Mouse (Mus musculus): Measurements from ENCODE around the gene Rfx1.

The Rfx1 gene

DNA sequence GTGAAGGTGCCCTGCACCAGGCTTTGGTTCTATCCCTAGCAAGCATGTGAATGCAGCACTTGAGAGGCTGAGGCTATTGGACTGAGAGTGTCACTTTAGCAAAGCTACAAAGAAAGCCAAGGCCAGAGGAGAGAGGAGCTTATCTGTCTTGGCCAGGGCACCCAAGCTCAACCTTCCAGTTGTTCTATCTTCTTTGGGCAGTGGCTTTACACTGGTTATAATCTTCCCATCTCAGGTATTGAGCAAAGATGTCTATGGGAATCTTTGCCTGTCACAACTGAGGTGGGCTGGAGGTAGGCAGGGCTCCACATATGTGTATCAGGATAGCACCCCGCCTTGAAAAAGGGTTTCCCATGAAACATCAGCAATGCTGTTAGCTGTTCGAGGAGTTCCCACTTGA, 6.4 kb upstream of the Rfx1 start:
- DNase-seq (ENCODE audit: low spot score in 2 of 2), result no peak

DNA sequence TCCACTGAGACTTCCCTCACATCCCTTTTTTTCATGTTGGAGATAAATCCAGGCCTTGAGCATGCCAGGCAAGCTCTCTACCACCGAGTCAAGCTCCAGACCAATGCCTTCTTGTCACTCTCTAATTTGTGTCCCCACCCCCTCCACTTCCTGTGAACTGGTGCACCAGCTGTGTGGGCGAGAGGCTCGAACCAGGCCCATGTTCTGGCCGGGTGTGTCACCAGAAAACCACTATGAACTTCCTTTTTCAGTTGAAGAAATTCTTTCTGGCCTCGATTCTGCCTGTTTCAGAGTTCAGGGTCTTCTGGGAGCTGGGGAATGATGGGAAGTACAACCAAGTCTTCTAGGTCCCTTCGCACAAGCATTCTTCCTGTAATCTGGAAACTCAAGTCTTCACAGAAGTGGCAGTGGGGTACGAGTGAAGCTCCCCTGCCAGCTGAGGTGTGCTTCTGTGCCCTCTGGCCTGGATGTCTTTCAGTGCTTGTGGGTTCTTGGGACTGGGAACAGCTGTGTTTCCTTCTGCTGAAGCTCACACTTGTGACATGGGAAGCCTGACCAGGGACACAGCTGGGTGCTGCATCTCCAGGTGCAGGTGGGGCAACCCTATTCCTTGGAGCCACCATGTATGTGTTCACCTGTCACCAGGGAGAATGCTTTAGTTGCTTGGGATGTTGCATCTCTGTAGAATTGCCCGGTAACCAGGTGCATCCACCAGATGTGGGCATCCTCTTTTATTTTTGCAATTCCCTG, 2.6 kb upstream of the Rfx1 start:
- DNase-seq (ENCODE audit: low spot score in 2 of 2), result no peak

DNA sequence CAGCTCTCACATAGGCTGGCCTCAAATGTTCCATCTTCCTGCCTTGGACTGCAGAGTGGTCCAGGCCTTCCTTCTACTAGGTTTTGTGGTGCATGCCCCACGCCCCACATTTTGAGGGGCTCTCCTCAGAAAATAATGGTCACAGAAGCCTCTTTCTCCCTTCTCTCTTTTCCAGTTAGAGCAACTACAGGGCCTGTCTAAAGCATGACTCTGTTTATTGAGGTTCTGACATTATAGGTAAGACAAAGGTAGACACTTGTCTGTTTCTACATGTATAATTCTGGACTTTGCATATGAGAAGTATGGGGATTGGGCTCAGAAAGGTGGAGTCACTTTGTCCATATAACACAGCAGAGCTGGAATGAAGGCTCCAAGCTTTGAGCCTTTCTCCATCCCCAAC, 1.6 kb upstream of the Rfx1 start, which contains the start of gene Gm10643:
Gm10643 (minus strand) TSS at position 101 of the 400 bp plus-strand sequence.
- no peak for DNase-seq (ENCODE audit: low spot score in 2 of 2)

DNA sequence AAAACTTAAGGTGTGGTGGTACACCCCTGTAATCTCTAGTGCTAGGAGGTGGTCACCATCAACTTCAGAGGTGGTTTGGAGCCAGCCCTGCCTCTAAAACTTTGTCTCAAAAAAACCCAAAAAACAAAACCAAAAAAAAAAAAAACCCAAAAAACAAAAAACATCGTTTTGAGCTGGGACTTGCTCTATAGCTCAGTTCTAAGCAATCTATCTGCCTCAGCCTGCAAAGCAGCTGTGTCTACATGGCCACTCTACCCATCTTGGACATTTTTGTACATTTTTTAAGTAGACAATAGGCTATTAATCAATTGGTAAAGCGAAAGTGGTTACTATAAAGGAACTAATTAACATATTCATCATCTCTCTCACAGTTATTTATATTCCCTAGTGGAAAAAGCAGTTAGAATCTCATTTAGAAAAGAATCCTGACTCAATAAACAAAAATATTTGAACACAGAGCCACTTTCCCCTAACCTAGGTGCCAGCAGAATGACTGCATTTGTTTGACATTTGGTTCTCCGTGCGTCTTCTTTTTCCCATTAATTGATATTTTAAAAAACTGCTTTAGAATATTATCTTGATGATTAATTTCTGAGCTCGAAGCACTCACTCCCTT, 1.1 kb upstream of the Rfx1 start:
- no peak for DNase-seq (ENCODE audit: low spot score in 2 of 2)

DNA sequence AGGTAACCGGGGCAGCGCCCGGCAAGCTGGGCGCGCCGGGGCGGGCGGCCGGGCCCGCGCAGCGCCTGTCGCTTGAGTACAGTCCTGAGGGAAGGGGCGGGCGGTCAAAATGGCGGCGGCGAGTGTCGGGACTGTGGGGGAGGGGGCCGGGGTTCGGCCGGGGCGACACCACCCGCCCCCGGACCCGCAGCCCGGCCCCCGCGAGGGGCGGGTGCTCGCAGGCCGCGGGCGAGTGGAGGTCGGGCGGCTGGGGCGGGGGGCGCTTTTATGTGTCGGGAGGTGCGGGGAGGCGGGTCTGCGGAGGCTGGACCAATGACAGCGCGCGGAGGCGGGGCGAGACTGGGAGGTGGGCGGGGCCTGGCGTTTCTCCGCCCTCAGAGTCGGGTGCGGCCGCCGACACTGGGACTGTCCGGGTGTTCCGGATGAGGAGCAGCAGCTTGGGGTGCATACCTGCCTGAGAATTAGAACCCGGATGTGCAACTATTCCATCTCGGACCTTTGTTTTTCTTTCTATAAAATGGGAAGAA, 476 bp downstream of the Rfx1 start:
- DNase-seq (ENCODE audit: low spot score in 2 of 2), result peak; percentile 94 to 95

DNA sequence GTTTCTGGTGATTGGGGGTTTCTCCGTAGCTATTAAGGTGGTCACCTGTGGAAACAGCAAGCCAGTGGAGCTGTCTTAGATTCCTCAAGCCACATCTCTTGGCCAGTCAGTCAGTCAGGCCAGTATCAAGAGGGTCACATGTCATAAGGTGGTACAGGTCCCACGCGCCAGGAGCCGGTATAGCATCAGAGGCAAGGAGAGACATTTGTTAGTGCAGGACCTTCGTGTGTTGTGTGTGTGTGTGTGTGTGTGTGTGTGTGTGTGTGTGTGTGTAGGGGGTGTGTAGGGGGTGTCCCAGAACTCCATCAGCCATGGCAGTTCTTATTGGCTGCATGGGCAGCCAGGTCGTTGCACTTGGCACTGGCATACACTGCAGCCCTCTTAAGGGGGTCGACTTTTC, 1.3 kb downstream of the Rfx1 start:
- no peak for DNase-seq (ENCODE audit: low spot score in 2 of 2)

DNA sequence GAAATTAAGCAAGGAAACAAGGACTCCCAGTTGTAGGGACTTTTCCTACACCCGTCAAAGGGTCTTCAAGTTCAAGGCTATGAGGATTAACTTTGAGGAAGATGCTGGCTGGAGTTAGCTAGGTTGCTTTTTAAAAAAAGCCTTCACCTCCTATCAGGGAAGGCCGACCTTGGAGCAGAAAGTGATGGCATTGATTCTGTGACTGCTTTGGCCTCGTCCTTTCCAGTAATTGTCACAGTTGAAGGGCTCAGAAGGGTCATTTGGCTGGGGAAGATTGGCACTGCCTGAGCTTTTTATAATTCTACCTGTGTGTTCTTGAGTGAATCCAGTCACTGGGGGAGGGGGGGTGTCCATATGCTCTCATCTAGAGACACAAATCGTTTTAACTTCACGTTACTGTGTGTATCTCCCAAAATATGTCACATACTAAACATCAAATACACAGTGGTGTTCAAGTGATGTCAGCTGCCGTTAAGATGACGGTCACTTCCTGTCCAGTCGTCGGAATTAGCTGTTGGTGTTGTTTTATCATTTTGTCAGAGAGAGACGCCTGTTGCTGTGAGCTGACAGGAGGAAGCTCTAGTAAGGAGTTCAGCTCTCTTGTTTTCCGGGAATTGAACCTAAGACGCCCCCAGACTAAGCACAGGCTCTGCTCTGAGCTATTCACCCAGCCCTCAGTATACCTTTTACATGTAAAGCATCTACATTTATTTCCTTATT, 1.8 kb downstream of the Rfx1 start:
- DNase-seq (ENCODE audit: low spot score in 2 of 2), result no peak

DNA sequence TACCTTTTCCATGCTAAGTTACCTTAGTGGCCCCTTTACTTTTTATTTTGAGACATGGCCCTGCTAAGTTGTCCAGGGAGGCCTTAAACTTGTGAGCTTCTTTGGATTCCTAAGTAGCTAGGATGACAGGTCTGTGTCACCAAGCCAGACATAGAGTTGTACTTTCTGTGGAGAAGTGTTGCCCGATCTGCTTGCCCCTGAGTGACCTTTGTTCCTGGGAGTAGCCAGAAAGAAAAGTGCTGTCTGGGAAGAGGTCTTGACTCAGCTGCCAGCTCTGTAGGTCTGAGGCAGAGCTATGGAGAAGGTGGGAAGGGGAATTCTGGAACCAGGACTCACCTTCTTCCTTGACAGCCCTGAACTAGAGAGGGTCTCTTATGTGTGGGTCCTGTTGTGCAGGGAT, 2.5 kb downstream of the Rfx1 start:
- no peak for DNase-seq (ENCODE audit: low spot score in 2 of 2)

DNA sequence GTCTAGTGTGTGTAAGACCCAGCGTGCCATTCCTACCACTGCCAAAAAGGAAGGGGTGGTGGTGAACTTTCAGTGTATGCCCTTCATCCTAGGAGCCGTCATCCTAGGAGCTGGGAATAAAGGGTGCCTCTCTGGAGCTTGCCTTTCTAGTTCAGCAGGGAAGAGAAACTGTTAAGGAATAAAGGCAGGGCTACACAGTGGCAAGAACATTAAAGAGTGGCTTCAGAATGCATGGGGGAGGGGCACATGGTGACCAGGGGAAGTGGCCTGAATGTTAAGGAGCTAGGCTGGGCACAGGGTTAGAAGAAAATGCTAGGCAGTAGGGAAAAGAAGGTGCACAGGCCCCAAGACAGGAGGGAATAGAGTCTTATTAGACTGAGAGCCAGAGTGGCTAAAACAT, 3.1 kb downstream of the Rfx1 start:
- DNase-seq (ENCODE audit: low spot score in 2 of 2), result no peak

DNA sequence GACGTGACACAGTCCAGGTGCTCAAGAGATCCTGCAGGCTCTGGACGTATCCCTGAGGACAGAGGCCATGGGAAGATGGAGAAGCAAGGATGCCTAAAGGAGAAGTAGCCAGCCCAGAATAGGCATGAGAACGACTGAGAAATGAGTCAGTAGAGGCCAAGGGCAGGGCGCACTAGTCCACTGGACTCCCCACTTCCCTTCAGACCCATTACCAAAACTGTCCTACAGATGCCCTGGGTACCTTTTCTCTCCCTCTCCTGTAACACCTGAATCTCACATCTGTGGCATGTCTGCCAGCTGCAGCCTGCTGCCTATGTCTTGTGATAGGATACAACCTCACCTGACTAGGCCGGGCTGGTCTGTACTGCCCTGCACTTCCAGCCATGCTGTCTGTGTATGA, 3.6 kb downstream of the Rfx1 start:
- no peak for DNase-seq (ENCODE audit: low spot score in 2 of 2)

DNA sequence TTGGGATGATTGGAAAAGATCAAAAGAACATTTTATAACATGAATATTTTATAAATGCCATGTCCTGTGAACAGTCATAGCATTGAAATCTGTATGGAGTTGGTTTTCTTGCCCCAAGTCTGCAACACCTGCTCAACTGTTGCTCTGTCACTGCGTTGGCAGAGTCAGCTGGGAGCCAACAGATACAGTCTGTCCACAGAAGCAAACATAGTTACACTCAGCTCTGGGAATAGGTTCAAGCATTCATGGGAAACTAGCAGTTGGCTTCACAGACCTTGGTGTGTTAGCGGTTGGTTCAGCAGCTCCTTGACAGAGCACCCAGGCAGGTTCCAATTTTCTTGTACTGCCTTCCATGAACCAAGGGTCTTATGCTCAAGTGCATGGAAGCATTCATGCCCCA, 4.0 kb downstream of the Rfx1 start:
- peak; percentile 43 to 80 for DNase-seq (ENCODE audit: low spot score in 2 of 2)

DNA sequence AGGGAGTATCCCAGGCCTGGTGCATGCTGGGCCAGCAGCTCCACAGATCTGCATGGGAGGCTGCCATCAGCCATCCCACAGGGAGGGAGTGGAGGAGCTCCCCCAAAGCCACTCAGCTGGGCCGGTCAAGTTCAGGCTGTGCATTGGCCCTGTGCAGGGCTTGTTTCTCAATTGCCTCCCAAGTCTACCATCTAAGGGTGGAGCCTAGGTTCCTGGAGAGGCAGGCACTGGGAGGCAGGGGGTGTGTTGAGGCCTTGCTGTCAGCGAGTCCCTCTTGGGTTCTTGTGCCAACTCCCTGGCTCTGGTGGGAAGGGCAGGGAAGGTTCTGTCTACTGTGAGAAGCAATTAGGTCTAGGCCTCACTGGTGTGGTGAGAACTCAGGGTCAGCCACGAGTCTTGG, 5.3 kb downstream of the Rfx1 start:
- DNase-seq (ENCODE audit: low spot score in 2 of 2), result no peak

DNA sequence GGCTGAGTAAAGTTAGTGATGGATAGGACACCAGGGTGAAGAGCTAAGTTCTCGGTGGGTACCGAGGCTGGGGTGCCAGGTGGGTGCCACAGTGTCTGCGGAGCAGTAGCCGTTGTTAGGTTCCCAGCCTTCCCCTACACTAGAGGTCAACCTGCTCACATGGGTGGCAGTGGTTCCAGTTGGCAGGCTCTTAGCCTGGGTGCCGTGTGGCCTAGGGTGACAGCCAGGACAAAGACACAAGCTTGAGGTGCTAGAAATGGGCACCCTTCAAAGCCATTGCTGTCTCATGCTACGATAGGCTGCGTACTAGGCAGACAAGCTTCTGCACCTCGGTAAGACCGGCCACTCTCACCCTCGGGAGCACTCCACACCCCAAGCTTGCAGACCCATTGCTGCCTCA, 5.7 kb downstream of the Rfx1 start:
- no peak for DNase-seq (ENCODE audit: low spot score in 2 of 2)

DNA sequence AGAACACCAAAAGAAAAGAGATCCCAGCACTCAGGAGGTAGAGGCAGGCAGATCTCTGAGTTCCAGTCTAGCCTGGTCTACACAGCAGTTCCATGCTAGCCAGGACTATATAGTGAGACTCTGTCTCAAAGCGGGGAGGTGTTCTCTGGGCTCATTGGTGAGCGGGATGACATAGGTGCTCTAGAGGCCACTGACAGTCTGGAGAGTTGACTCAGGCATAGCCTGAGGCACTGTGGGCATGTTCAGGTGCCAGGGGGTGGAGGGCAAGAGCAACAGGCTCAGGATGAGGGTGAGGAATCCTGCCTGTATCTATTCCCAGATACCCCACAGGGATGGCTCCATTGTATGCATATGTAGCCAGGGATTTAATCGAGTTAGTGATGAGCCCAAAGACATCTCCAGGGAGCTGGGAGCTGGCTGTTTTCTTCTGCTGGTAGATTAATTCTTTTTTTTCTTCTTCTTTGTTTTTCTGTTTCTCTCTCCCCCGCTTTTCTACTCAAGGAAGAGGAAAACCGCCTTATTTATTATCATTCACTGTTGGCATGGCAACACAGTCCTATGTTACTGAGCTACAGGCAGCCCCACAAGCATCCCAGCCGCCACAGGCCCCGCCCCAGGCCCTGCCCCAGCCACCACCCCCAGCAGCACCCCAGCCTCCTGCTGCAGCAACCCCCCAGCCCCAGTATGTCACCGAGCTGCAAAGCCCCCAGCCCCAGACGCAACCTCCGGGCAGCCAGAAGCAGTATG, 6.8 kb downstream of the Rfx1 start:
- no peak for DNase-seq (ENCODE audit: low spot score in 2 of 2)

DNA sequence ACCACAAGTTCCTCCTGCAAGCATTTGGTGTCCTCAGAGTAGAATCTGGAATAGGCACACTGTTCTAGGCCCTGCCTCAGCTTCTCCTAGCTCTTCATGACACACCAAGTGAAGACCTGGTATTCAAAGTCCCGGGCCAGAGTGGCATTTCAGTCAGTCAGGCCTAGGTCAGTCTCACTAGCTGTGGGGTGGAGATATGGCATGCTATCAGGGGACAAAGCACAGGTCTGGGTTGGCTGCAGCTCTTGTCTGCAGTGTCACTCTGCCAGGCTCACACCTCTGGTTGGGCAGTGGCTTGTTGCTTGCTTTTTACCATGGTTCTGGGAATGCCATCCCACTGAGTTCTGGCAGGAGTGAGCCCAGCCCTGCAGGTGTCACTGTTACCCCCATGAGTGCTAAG, 9.8 kb downstream of the Rfx1 start:
- no peak for DNase-seq (ENCODE audit: low spot score in 2 of 2)

DNA sequence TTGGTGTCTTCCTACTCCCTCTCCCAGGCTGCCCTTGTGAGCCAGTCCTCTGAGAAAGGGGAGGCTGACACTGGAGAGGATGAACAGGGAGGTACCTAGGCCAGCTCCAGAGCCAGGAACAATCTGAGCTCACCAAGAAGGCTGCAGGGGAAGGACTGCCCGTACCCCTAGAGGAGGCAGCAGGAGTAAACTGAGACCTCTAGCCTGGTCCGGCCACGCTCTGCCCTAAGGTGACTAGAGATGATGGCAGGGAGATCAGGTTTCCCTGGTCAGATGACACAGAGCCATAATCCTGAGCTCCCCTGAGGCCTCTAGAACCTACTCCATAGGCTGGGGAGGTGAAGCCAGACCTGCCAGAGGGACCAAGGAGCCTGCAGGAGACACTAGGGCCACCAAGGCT, 10.2 kb downstream of the Rfx1 start:
- no peak for DNase-seq (ENCODE audit: low spot score in 2 of 2)

DNA sequence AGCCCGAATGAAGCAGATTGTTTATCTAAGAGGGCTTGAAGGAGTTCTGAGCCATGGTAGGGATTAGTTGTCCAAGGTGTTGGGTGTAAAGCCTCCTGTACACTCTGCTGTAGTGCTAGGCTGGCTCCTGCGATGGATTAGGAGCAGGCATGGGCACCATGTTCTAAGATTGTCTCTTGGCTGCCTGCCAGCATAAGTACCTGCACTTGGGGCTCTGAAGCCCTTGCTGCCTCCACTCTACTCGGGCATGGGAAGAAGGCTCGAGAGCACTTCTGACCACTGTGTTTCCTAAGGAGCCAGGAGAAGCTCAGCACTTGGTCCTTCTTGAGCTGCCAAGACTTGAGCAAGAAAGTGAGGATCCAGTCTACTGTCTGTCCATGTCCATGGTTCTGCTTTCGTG, 12.6 kb downstream of the Rfx1 start:
- DNase-seq (ENCODE audit: low spot score in 2 of 2), result no peak

DNA sequence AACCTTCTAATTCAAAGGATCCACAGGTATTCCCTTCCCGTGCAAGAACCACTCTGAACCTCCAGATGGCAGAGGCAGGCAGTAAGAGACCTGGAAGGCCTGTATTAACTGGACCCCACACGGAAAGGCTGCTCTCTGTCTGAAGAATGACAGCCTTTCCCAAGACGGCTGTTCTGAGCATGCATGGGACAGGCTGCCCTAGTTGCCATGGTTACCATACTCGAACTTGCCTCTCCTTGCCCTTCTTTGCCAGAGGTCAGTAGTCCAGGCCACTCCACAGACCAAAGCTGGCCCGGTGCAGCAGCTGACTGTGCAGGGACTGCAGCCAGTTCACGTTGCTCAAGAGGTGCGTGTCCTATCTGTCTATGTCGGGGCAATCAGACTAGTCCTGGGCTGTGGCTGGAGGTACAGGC, 17.2 kb downstream of the Rfx1 start:
- no peak for DNase-seq (ENCODE audit: low spot score in 2 of 2)

DNA sequence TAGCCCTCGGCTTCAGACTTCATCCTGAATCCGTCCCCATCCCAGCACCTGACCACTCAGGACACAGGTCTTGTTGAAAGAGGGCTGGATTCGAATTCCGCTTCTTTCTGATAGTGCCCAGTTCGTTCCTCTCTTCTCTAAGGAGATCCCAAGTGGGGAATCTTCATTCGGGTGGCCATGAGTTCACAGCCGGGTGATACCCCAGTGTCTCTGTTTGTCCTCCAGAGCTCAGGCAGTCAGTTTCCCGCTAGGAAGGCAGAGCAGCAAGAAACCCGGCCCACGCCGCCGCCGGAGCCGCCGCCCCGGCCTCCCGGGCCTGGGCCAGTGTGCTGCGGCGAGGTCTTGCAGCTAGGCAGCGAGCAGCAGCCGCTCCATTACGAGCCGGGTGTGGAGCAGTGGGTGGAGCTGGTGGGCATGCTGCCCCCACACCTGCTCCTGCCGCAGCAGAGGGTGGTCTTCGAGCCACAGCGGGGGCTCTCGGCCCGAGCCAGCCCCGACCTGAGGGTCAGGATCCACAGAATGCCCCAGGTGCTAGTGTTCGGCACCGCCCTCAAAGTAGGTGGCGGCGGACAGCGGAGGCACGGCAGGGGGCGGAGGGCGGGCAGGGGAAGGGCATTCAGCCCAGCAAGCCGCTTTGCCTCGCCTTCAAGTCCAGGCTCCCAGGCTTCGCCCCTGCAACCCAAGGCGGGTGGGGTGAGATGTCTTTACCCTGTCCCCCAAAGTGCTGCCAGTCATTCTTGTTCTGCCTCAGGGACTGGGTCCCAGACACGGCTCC, 17.9 kb downstream of the Rfx1 start:
- no peak for DNase-seq (ENCODE audit: low spot score in 2 of 2)

DNA sequence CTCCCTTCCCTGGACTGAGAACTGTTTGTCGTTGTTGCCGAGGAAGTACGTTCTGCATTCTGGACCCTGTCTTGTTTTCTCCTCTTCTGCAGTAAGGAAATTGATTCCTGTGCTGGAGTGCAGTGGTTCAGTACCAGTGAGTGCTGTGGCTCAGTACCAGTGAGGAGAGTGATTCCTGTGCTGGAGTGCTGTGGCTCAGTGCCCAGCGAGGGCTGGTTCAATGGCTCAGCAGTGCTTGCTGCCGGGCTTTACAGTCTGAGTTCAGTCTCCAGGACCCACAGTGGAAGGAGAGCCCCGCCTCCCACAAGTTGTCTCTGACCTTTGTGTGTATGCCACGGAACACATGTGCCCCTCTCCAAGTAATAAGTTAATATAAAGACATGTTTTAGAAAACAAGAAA, 20.5 kb downstream of the Rfx1 start:
- no peak for DNase-seq (ENCODE audit: low spot score in 2 of 2)

DNA sequence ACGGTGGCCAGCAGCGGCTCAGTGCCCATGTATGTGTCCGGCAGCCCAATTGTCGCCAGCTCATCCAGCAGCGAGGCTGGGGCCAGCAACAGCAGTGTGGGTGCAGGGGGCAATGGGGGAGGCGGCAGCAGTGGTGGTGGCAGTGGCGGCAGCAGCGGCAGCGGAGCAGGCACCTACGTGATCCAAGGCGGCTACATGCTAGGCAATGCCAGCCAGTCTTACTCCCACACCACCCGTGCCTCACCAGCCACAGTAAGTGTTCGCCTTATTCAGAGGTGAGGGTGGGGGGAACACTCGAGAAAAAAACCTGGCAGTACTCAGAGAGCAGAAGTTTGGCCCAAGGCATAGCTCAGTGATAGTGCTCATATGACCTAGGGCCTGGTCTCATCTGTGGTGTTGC, 21.2 kb downstream of the Rfx1 start:
- DNase-seq (ENCODE audit: low spot score in 2 of 2), result no peak

All from frontal cortex, postnatal 36 days (tissue).